Mouse (Mus musculus): ENCODE results near the gene Ptprn. TPM values are rescaled to one million over a fixed set of nuclear protein-coding genes. Genes with fewer than 3 reads are reported as not detected.
A peak's percentile ranks its signal among the peaks of the same experiment; 100 is the strongest.

Ptprn gene
- polyA plus RNA-seq, 1 experiment from 2014 or later, result 24.2 TPM

- no peaks in the 10 kb centered on the region for H3K9me3 ChIP-seq
- peak within 1 kb of the TSS; percentile 54 for H3K4me2 ChIP-seq
- 0 out of 2 replicates have a peak, but pooled peaks cover 7% of the 10 kb centered on the region for H3K27me3 ChIP-seq (replicated peaks)
- ATAC-seq (replicated peaks), result peak; percentile 75
- peak within 1 kb of the TSS; percentile 46 for H3K4me3 ChIP-seq
- peaks cover 12% of the 10 kb centered on the region for H3K4me1 ChIP-seq
- WGBS, result 2% methylated on average over 13 of the region's 13 CpGs
- peak within 1 kb of the TSS; percentile 39 for H3K27ac ChIP-seq
- peak within 1 kb of the TSS; percentile 56 for H3K9ac ChIP-seq
- no peaks in the 10 kb centered on the region for H3K36me3 ChIP-seq (replicated peaks)
Observed at GRCm38 (mm10) chr1:75278228-75278627, 13.9 kb upstream of the Ptprn start, which contains the start of gene Resp18. TSS of gene Resp18 (minus strand) at chr1:75278415.

DNA sequence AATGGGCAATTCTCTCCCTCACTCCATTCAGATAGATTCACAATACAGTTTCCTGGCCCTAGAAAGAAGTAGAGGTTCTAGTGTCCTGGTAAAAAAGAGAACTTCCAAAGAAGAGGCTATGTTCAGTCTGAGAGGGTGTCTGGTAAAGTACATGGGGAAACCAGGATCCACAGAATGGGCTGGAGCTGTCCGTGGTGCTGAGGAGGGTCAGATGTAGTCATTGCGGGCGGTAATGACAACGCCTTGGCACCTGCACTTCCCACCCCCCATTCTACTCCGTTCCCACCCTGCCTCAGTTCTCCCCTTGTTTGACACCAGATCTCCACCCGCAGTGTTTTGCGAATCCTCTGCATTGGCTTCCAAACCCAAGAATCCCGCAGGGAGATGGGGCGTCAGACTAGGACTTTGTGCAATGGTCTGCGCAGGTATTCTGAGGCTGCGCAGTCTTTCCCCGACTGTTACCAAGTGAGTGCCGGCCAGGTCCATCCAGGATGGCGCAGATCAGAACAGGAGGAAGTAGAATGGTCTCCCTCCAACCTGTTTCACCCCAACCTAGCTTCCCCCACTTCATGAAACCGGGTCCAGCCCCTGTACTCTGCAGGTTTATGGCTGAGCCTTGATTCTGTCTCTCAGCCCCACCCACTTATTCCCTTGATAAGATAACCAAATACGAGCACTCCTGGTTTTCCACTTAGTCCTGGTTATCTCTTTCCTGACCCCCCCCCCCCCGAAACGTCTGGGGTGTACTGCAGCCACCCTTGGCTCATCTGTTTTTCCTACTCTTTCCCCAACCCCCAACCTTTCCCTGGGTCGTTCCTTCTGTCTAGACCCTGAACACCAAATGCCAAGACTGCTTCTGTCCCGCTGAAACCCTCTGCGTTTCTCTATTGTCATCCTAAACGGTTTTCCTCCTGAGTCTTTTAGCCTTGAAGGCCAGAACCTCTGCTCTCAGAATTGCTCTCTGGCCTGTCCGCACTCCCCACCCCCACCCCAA, 13.2 kb upstream of the Ptprn start:
- ATAC-seq (replicated peaks), result peak; percentile 92
- 2% methylated on average over 23 of the region's 23 CpGs for WGBS
- Histone ChIP-seq H3K9ac (peak overlapping the region; percentile 56), H3K4me2 (peak overlapping the region; percentile 54), H3K36me3 (replicated peaks) (no peaks in the 10 kb centered on the region), H3K27ac (peak overlapping the region; percentile 39), H3K4me1 (peaks cover 12% of the 10 kb centered on the region), H3K9me3 (no peaks in the 10 kb centered on the region), H3K4me3 (peak overlapping the region; percentile 46), H3K27me3 (replicated peaks) (0 out of 2 replicates have a peak, but pooled peaks cover 7% of the 10 kb centered on the region)

DNA sequence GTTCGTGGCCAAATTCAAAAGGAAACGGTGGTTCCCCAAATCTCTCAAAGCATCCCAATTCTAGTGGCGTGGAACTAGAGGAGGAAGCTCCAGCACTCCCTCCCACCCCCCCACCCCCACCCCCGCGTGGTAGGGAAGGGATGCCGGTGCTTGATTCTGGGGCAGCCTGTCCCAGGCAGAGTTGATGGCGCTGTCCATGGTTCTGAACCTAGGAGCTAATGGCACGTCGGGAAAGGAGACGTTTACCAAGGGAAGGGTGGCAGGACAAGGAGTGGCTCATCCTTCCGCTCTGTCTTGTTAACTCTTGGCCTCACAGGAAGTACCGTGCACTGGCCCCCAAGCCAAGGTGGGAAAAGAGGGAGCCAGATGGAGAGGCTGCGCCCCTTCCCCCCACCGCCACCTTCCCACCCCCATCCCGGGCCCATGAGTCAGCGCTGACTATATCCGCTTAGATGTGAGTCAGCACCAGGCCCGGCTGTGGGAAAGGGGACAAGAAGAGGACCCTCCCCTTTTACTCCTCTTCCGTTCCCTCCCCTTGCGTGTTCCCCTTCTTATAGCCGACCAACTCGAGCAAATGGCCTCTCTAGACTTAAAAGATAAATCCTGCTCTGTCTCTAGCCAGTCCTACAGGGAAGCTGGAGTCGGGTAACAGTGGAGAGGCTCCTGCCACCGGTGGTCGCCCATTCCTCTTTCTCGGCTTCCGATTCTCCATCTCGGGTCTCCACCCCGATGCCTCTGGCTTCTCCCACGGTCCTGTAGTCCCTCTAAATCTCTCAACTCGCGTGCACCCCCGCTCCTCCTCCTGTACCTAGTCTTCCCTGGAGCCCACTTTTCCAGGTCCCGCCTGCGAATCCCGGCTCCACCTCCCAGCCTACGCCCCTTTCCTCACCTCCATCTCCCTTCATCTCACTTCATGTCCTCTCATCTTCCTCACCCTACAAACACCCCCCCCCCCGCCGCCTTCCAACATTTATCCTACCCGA, 1.0 kb downstream of the Ptprn start:
- Histone ChIP-seq H3K9ac (peak overlapping the region; percentile 63), H3K4me1 (peaks cover 8% of the 10 kb centered on the region), H3K4me2 (peak overlapping the region; percentile 79), H3K4me3 (peak overlapping the region; percentile 60), H3K27ac (peak overlapping the region; percentile 13; the same call in 1 of the 2 replicates), H3K36me3 (replicated peaks) (no peaks in the 10 kb centered on the region), H3K27me3 (replicated peaks) (peaks cover 27% of the 10 kb centered on the region), H3K9me3 (no peaks in the 10 kb centered on the region)
- peak; percentile 69 for ATAC-seq (replicated peaks)
- whole genome bisulfite sequencing, result 2% methylated on average over 40 of the region's 40 CpGs

DNA sequence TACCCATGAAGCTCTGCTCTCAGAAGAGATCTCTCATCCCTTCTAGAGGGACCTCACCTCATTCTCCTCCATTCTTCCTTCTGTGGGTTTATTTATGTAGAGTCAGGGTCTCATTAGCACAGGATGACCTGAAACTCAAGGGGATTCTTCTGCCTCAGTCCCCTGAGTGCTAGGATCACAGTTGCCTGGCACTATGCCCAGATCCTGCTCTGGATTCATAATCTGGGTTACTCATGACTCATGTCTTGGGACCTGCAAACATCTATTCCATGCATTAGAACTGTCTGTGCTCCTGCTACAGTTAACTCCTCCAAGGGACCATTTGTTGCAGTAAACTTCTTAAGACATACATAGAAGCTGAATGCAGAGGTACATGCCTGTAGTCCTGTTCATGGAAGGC, 3.0 kb downstream of the Ptprn start:
- H3K27me3 ChIP-seq (replicated peaks), result peaks cover 22% of the 10 kb centered on the region
- no peak for ATAC-seq (replicated peaks)
- H3K9me3 ChIP-seq, result no peaks in the 10 kb centered on the region
- peaks cover 8% of the 10 kb centered on the region for H3K4me1 ChIP-seq
- no peaks in the 10 kb centered on the region for H3K36me3 ChIP-seq (replicated peaks)
- H3K4me2 ChIP-seq, result no peak overlapping the region
- H3K27ac ChIP-seq, result no peak overlapping the region
- H3K9ac ChIP-seq, result no peak overlapping the region
- H3K4me3 ChIP-seq, result no peak overlapping the region

DNA sequence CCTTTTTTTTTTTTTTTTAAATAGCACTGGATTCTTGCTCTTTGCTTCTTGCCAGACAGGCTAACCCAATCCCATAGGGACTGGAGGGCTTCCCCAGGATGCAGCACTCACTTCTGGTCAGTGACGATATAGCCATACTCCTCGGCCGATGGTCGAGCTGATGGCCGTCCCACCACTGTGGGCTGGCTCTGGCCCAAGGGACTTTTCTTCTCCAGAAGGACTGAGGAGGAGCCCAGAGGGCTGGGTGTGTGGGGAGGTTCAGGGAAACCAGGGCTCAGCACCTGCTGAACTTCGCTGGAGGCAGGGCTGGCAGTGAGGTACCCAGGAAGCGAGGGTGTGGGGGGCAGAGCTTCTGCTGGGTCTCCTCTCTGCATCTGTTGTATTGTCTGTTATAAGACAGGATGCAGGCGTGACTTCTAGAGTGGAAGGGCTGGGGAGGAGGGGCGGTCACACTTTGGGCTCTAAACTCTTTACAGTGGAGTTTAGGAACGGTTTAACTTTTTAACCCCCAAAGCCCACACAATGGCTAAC, 8.7 kb downstream of the Ptprn start:
- 0 out of 2 replicates have a peak, but pooled peaks cover 10% of the 10 kb centered on the region for H3K27me3 ChIP-seq (replicated peaks)
- H3K4me2 ChIP-seq, result no peak overlapping the region
- 75% methylated on average over 10 of the region's 10 CpGs for WGBS
- H3K4me3 ChIP-seq, result no peak overlapping the region
- peaks cover 7% of the 10 kb centered on the region for H3K4me1 ChIP-seq
- no peak for ATAC-seq (replicated peaks)
- H3K27ac ChIP-seq, result no peak overlapping the region
- H3K36me3 ChIP-seq (replicated peaks), result no peaks in the 10 kb centered on the region
- no peaks in the 10 kb centered on the region for H3K9me3 ChIP-seq
- H3K9ac ChIP-seq, result no peak overlapping the region

DNA sequence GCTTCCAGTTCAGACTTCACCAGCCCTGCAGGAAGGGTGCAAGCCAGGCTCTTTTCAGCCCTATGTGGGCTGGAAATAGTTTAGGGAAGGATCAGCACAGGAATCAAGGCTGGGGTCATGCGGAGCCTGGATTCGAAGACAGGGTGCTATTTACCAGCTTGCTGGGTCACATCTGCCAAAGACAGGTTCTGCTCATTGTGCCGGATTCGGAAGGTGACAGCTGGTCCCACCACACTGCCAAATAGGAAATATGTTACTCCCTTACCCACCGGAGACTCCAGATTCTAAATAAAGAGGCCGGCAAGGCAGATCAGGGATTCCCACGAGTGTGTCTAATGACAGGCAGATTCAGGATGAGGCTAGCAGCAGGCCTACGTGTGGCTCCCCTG, 9.7 kb downstream of the Ptprn start:
- Histone ChIP-seq H3K9ac (no peak overlapping the region), H3K36me3 (replicated peaks) (no peaks in the 10 kb centered on the region), H3K27ac (no peak overlapping the region), H3K9me3 (no peaks in the 10 kb centered on the region), H3K4me3 (no peak overlapping the region), H3K4me2 (no peak overlapping the region), H3K4me1 (peaks cover 7% of the 10 kb centered on the region), H3K27me3 (replicated peaks) (0 out of 2 replicates have a peak, but pooled peaks cover 10% of the 10 kb centered on the region)
- no peak for ATAC-seq (replicated peaks)
- 61% methylated on average over 8 of the region's 8 CpGs for WGBS

DNA sequence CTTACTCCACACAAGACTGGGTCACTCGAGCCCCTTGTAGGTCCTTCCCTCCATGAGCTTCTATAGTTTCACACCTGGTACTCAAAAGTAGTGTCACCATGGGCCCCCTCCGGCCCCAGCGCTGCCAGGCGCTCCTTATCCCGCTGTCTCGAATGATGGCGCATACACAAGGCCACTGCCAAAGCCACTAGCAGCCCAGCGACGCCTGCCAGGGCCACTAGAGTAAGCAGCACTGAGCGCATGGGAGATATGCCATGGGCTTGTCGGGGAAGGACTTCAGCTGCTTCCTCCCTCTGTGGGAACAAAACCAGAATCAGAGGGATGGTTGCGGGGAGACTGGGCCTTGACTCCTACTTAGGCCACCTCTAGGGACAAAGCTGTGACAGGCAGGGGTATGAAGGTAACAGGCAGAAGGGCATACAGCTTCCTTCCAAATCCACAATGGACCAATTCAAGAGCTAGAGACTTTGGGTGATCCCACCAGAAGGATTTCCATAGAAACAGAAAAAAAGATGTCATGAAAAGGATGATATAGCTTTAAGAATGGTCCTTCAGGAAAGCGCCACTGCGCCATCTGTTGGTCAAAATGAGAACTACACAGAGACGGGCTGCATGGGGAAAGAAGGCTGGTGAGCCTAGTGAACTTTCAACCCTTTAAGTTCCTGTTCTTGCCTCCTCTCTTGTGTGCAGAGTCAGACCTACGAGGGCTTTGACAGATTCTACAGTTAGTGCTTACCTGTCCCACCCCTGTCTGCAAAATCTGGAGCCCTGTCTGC, 10.3 kb downstream of the Ptprn start:
- 66% methylated on average over 16 of the region's 16 CpGs for WGBS
- ATAC-seq (replicated peaks), result no peak; the same call in 1 of the 2 replicates
- H3K27ac ChIP-seq, result no peak overlapping the region

GRCm38 (mm10) chr1:75253029-75253428, 11.3 kb downstream of the Ptprn start:
- no peak overlapping the region for H3K4me2 ChIP-seq
- no peak overlapping the region for H3K4me3 ChIP-seq
- peaks cover 7% of the 10 kb centered on the region for H3K4me1 ChIP-seq
- 79% methylated on average over 16 of the region's 16 CpGs for whole genome bisulfite sequencing
- 0 out of 2 replicates have a peak, but pooled peaks cover 7% of the 10 kb centered on the region for H3K27me3 ChIP-seq (replicated peaks)
- no peaks in the 10 kb centered on the region for H3K36me3 ChIP-seq (replicated peaks)
- no peak for ATAC-seq (replicated peaks)
- H3K27ac ChIP-seq, result no peak overlapping the region
- no peaks in the 10 kb centered on the region for H3K9me3 ChIP-seq
- H3K9ac ChIP-seq, result no peak overlapping the region

More for the DNA sequence above, 10.3 kb downstream of the Ptprn start:
- Histone ChIP-seq H3K9ac (no peak overlapping the region), H3K27me3 (replicated peaks) (0 out of 2 replicates have a peak, but pooled peaks cover 10% of the 10 kb centered on the region), H3K4me1 (peaks cover 7% of the 10 kb centered on the region), H3K4me3 (no peak overlapping the region), H3K36me3 (replicated peaks) (no peaks in the 10 kb centered on the region), H3K4me2 (no peak overlapping the region), H3K9me3 (no peaks in the 10 kb centered on the region)

- Histone ChIP-seq H3K9ac (no peak overlapping the region), H3K4me3 (no peak overlapping the region), H3K9me3 (no peaks in the 10 kb centered on the region), H3K27me3 (replicated peaks) (0 out of 2 replicates have a peak, but pooled peaks cover 7% of the 10 kb centered on the region), H3K4me1 (peaks cover 7% of the 10 kb centered on the region), H3K4me2 (no peak overlapping the region), H3K36me3 (replicated peaks) (no peaks in the 10 kb centered on the region), H3K27ac (no peak overlapping the region)
- 74% methylated on average over 13 of the region's 13 CpGs for WGBS
- ATAC-seq (replicated peaks), result 0 out of 2 replicates have a peak, but pooled peaks have one; percentile 7
Observed at GRCm38 (mm10) chr1:75252308-75252707, 12.0 kb downstream of the Ptprn start.

DNA sequence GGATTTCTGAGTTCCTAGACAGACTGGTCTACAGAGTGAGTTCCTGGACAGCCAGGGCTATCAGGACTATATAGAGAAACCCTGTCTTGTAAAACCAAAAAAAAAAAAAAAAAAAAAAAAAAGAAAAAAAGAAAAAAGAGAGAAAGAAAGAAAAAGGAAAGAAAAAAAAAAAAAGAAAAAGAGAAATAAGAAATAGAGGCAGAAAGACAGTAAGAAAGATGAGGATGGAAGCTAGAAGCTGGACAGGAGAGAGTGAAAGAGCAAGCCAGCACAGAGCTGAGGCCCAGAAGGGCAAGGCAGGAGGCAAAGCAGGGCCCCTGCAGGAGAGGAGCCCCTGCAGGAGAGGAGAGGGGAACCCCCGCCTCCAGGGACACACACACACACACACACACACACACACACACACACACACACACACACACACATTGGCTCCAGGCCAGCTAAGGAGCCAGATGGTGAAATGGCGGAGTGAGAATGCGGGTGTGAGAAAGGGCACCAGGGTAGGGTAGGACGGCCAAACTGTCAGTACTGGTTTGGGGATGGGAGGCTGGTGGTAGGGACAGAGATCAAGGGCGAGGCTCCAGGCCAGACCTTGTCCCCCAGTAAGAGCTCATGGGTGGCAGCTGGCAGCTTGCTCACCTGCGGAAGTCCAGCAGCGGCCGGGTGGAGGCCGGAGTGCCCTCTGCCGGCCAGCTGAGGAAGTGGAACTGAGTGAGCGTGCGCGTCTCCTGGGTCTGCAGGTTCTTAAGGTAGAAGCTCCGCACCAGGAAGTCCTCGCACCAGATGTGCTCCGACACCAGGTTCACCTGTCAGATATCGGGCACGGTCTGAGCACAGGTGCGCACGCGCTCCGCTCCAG, 13.0 kb downstream of the Ptprn start:
- peak; percentile 45; the same call in 1 of the 2 replicates for ATAC-seq (replicated peaks)
- H3K4me3 ChIP-seq, result peak overlapping the region; percentile 28
- H3K4me2 ChIP-seq, result peak overlapping the region; percentile 53
- H3K9me3 ChIP-seq, result no peaks in the 10 kb centered on the region
- H3K4me1 ChIP-seq, result peaks cover 7% of the 10 kb centered on the region
- no peaks in the 10 kb centered on the region for H3K36me3 ChIP-seq (replicated peaks)
- WGBS, result 3% methylated on average over 21 of the region's 22 CpGs
- H3K9ac ChIP-seq, result peak overlapping the region; percentile 2; the same call in 1 of the 2 replicates
- no peak overlapping the region for H3K27ac ChIP-seq
- H3K27me3 ChIP-seq (replicated peaks), result 0 out of 2 replicates have a peak, but pooled peaks cover 7% of the 10 kb centered on the region

Data from midbrain, embryonic 15.5 days (tissue).